Mouse (Mus musculus) ES-CJ7 (cell line): Measurements from ENCODE around the gene Dach1.
A peak's percentile ranks its signal among the peaks of the same experiment; 100 is the strongest.

Experiments used
- DNase-seq: peaks from one replicate; pipeline ENCODE4 v3.0.0; 2011; ENCODE audit warnings: low read depth, low spot score

The Dach1 gene

DNA sequence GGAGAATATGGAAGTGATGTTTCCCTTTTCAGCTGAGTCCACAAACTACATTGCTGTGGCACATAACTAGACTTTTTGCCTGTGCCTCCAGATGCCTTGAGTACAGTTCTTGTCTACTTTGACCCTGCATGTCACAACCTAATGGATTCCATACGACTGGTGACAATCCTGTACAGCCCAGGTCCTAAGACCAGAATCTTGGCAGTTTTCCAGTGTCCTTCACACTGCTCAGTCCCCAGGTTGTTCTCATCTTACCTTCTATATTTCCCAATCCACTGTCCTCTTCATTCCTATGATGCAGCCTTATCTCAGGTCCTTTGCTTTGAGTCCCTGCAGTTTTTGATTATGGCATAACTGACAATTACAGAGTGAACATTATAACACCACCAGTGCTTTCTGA, 131.0 kb downstream of the Dach1 start:
- no peak for DNase-seq

DNA sequence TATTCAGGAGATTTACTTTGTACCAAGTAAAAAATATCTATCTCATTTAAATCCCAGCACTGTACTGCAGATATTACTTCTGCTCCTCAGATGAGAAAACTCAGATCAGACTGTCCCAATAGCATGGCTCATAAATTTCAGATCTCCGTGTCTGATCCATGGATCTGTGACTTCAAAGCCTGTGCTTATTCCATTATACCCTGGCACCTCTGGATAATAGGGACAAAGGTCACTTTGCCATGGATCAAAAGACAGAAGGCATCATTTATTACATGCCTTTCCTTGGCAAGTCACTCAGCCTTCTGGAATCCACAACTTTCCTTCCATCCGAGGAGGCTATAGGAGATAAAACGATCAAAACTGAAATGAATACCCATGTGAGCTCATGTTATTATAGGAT, 132.4 kb downstream of the Dach1 start:
- DNase-seq, result no peak

DNA sequence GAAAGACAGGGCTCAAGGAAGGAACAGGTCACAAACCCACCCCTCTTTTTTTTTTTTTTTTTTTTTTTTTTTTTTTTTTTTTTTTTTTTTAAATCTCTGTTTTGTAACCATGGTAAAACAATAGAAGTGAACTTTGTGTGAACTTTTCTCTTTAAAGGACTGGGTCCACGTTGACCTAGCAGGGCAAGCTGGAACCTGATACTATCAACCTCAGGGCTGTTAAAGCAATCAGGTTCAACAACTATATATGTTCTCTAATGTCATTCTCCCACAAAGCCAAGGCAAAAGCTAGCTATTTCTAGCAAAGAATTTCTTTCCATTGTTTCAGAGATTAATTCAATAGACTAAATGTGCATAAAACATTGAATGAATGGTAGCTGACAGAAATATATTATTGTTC, 134.3 kb downstream of the Dach1 start:
- DNase-seq, result no peak

DNA sequence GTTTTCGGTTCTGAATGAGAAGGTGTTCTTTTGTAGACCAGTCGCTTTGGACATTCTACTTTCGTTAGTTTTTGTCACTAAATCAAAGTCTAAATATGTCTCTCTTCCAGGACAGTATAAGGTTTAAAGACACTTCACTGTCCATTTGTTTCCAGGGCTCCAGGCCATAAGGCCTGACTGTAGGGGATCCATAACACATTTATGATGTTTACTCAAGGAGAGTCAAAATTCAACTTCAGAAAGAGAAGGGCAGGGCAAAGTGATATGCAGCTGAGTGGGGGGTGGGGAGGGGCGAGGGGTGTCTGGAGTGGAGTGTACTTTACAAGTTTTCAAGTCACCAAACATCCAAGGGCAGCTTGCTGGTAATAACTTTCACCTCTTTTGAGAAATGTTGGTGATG, 146.0 kb downstream of the Dach1 start:
- no peak for DNase-seq

DNA sequence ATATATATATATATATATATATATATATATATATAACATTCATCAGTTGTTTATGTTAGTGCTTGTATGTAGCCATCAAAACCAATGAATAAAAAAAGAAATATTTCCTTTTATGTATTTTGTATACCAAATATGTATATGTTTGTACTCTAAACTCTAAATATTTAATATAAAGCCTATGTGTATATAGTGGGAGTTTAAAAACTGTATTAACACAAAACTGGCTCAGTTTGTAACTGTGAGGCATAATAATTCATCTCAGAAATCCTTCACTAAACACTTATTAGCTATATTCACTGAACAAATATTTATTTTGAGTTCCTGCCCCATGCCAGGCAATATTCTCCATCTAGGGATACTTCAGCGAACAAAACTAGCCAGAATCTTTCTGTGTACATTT, 155.5 kb downstream of the Dach1 start:
- DNase-seq, result no peak

DNA sequence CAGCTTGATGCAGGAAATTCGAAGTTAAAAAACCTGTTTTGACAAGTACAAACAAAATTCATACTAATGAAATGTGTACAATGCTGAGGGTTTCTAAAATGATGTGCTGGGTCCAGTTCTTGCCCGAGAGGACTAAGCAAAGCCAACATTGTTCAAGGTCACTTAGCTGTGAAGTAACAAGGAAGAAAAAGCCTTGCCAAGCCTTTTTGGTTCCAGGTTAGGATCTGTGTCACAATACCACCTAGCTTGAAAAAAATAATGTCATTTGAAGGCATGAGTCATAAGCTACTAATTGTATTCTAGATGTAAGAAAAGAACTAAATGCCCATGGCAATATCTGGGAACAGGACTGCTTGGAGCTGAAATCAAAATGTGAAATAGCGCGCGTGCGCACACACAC, 161.1 kb downstream of the Dach1 start:
- no peak for DNase-seq

DNA sequence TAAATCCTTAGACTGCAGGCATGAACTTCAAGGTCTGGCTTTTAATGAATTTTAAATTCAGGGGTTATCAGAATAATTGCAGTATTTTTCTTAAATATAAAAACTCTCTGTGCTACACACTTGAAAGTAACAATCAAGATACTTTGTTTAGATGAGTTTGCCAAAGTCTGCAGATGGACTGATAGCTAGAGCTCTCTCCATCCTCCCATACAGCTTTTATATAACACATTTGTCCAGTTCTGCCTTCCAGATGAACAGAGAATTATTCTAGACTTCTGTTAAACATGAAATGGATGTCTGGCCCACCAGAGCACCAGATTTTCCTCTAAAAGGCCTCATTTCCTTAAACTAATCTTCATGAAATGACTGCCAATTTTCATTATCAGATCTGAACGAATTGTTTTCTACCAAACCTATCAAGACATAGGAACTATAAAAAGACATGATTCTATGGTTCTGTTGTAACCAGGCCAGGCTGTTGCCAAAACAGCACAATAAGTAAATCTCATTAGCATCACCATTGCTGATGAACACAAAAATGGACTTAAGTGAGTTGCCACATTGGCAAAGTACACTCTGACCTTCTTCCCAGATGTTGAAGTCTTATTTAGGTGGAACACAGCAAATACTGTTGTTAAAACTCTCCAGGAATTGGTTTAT, 167.4 kb downstream of the Dach1 start:
- DNase-seq, result no peak

DNA sequence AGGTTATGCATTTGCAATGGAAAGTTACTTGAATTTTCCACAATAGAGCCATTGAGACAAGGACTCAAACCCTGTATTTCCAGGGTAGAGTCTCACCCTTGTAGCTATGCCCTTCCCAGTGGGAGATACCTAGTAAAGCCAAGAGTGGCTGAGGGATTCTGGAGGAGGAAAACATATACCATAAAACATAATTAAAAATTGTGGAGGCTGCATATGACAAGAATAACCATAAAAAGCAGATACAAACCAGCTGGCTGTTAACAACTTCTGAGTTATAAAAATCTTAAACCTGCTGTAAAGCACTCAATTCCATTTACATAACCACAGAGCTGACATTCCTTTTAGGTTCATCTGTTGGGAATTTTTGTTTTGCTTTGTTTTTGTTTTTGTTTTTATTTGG, 171.0 kb downstream of the Dach1 start:
- DNase-seq, result no peak

DNA sequence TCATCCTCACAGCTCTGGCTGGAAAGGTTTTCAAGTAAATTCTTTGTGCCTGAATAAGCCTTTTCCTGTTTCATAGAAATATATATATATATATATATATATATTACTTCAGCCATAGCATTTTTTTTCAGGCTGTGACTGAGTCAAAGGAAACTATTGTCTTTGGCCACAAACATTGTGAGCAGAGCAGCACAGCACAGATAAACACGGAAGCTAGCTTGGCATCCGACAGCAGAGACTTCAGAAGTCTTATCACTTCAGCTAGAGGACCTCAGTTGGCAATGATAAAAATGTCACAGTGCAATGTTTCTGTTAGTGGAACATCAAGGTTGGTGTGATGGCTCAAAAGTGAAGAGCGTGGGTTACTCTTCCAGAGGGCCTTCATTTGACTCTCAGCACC, 186.3 kb downstream of the Dach1 start:
- no peak for DNase-seq

DNA sequence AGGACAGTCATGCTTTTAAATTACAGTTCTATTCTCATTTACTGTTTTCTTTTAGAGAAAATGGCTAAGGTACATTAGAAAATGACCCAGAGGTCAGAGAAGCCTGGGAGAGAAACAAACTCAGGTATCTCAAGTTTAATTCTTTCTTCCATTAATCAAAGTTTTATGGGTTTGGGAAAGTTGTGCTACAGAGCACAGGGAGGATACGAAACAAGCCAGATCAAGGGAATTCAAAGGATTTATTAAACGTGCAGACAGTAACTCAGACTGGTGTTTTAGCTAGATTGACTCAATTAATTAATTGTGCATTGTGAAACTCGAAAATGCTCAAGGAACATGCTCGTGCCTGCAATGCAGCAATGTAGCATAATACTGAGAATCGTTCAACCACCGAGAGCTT, 186.9 kb downstream of the Dach1 start:
- no peak for DNase-seq

DNA sequence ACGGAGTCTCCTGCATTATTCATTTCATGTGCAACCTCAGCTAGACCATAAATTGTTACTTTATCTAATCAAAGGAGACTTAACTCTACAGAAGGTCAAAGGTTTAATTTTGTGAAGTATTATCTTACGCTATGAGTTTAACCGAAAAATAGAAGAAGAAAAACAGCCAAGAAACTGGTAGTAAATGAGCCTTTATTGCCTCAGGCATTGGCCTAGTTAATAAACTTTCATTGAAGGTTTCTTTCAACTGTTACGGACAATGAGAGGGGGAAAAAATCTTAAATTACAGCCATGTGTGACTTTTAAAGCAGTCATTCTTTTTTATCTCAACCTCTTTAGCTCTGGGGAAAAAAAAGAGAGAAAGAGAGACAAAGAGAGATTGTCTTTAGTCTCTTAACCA, 188.7 kb downstream of the Dach1 start:
- no peak for DNase-seq

DNA sequence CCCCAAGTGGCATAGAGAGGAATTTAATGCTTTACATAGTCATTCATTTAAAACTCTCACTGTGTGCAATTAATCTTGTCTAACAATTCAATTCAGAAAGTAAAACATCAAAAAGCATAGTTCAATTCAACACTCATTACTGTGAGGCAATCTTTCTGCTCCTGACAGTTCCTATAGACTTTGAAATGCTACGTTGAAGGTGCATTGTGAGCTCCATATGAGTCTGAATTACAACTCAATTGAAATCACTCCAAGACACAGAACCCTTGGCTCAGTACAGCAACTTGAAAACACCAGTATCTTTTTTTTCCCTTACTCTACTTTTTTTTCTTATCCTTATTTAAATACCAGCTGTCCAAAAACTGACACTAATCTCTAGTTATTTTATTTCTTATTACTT, 193.5 kb downstream of the Dach1 start:
- no peak for DNase-seq

DNA sequence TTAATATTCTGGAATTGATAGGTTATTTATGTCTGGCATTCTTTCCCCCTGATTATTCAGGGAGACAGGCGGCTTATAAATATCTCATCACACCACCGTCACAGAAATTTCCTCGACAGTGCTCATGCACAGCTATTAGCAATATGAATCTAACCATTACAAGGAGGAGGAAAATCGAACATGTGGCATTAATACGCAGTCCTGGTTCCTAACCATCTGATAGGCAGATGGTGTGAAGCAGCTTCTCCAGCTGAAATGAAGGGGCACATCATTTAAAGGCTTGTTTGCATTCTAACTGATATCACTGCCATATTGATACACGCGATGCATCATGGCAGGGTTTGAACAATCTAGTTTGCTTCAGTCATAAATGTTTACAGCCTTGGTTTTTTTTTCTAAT, 194.1 kb downstream of the Dach1 start:
- no peak for DNase-seq

DNA sequence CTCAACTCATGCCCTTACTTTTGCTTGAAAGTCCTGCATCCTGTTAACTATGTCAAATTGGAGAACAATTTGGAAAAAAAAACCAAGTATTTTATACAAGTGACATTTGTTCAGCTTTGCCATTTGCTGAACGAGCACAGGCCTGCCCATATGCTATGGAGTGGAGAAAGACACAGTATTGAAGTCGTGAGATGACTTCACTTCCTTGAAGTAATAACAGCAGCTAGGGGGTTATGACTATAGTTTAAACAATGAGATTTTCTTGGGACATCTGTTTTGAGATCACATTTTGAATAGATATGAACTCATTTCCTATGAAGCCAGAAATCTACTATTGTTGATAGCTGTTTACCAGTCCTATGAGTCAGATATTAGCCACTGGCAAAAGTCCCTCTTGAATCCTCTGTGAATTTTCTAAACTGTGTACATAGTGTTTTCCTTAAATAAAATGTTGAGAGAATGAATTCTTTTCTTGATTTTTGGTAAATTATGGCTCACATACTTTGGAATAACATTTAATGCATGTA, 205.0 kb downstream of the Dach1 start:
- DNase-seq, result no peak

DNA sequence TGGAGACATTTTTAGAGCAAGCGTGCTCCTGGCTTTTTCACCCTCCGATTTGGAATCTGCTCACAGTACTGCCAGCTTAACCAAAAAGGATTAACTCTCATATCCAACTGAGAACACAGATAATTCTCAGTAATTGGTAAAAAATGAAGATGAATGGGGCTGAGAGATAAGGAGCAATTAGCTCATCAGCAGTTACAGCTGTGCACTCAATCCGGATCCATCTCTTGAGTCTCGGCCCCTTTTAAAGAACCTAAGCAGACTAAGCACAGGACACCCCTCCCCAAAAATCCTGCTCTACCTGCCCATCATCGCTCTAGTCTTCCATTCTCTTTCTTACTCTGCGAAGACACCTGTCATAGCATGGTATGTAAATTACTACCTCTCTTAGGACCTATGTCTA, 205.9 kb downstream of the Dach1 start:
- DNase-seq, result no peak

DNA sequence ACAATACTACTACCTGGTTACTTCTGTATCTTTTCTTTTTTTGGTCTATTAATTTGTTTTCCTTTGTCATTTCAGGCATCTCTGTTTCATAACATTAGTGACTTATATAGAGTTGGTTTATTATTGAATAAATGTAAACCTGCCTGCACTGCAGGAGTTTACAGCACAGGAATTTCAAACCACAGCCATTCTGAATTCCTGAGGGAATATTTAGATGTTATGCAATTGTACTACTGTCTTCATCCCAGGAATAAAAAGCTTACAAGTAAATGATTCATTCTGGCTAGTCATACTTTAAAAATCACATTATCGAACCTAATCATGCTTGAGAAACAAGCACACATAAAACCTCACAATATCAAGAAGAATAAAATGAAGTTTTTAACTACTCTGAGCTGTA, 213.2 kb downstream of the Dach1 start:
- no peak for DNase-seq

DNA sequence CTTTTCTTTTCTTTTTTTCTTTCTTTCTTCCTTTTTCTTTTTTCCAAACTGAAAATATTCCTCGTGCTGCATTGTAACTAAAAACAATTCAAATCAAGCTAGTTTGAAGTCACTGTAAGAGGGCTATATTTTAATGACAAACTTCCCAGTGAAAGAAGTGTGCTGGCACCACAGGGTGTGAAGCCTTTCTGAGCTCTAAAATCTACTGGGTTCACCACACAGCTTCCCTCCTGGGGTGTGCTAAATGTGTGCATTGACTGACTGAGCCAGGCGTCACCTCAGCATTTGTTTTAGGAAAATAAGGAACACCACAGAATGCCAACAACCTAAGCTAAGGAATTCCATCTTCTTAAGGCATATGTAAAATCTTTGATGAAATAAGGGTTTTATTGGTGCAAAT, 224.1 kb downstream of the Dach1 start:
- no peak for DNase-seq

DNA sequence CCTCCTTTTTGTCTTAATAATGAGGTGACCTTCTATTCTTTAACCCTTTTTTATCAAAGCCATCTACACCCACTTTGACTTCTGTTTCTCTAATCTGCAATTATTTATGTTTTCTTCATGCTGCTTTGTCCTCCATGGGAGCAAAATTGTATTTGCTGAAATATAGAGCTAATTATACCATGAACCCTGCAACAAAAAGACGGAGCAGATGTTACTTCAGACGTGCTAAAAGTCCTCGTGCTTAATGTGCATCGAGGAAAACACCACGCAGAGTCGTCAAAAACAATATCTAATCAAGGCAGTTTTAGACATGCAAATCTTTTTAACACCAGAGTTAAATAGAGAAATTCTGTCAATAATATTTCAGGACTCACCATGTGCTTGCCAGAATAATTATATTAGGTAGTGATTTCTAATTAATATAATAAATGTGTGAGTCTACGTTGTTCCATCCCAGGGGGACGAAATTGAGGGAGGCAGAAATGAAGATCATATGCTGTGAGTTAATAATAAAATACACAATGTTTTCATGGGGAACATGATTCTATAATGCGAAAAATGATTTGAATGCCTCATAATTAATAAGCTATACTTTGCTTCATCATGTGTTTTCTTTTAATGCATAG, 224.8 kb downstream of the Dach1 start:
- DNase-seq, result no peak

DNA sequence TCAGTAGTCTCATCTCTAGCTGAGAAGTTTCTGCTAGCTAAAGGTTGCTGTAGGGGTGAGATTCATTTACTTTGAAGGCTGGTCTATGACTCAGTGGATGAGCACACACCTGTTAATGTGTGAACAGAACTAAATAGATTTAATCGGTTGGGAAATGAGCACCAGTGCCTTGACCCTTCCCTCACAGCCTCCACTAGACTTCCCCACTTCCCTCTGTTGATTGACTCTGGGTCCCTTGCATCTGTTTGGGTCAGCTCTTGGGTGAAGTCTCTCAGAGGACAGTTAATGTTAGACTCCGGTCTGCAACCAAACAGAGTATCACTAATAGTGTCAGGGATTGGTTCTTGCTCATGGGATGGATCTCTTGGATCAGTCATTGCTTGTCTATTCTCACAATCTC, 227.2 kb downstream of the Dach1 start:
- no peak for DNase-seq

DNA sequence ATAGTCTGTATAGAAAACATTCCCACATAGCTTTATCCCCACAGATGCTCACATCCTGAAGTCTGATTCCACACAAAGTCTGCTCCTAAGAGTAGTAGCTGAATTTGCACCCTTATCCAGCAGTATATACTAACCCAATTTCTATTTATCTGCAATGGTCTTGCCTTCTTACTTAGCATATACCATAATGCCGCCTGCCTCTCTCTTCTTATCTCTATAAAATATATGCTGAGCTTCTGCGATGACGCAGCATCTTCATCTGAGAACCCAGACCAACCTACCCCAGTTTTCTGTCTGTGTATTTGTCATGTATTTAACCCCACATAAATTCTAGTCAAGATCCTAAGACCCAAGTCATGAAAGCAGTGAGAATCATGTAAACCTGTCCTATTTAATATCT, 272.9 kb downstream of the Dach1 start:
- no peak for DNase-seq

DNA sequence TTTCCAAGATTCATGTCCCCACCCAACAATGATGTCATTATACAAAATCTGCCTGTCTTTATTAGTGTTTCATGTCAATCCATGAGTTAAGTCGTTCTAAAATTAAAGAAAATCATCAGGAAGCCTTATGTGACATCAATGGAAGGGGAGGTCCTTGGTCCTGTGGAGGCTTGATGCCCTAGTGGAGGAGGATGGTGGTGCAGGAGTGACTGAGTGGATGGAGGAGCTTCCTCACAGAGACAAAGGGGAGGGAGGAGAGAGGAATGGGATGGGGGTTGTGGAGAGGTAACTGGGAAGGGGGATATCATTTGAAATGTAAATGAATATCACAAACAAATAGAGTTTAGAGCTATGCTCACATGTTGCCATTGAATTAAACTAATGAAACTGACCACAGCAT, 287.6 kb downstream of the Dach1 start:
- peak; percentile 34 for DNase-seq

DNA sequence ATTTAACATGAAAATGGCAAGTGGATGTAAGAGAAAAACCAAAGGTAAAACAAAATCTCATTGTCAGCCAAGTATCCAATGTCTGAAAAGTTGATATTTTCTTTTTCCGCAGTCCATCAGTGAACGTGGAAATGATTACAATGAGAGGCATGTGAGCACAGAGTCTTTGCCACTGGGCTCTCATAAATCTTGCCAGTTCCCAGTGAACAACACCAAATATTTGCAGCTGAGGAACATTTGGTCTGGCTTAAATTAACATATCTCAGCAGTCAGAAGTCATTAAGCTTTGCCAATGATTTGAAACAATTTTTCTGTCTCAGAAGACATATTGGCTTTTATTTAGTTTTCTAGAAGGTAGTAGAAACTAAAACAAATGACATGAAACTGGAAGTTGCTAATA, 298.6 kb downstream of the Dach1 start:
- DNase-seq, result no peak

DNA sequence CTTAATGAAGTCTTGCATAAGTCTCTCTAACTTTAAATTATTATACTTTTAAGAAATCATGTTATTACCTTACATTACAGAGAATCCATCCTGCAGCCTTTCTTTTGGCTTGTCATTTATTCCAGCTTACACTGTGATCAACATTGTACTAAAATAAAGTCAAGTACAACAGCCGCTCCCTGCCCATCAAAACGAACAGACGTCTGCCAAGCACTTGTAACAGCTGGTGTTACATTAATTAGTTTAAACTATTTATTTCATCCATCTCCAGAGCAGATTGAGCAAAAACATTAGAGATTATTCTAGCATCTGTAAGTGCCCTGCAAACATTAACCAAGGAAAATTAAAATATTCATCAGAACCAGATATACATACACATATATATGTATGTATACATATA, 311.2 kb downstream of the Dach1 start:
- DNase-seq, result no peak

DNA sequence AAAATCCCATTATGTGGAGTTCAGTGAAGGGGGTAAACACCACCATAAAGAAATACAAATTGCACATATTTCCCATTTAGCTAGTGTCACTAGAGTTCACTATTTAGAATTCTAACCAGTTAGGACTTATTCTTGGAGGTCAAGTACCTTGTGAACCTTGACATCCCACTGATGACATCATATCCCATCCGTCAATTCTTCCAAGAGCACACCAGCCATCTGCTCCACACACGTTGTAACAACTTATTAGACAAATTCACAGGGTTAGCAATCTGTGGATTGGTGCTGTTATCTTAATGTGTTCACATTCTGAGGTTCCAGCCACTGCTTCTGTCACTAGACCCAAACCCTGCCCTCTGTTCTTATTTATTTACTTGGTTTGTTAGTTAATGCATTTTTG, 312.3 kb downstream of the Dach1 start:
- no peak for DNase-seq
